Mouse (Mus musculus): ENCODE measurements at regions not wholly inside any gene's neighbourhood (a gene's known extent, or its start where the extent isn't known, plus 50 kb on each side); places are given as distances from the start of the nearest gene placed in this dataset.

DNA sequence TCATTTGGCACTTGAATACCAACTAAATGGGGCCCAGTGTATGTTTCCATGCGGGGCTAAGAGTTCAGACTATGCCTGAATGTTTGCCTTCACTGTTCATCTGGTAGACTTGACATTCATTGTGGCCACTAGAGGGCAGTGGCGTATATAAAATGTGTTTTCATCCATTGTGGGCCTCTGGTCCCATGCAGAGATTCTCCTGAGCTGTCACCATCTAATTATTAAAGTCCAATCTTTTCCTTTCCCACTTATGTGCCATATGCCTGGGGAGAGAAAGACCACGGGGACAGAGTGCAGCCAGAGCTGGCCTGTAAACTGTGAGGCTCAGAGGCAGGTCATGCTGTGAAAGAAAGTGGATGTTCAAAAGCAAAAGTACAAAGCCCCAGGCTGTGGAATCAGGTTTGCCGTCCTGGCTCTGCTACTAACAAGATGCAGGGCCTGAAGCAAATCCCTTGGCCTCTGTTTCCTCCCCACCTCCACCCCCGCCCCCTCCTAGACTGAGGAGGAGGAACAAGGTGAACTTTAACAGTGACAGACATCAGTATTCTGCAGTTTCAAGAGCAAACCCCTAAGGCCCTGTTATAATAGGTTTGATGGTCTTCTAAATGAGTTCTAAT lies 73.5 kb downstream of the Ier5 start:
- ATAC-seq (ENCODE audit: extremely low read depth, insufficient number of reproducible peaks, low FRiP score, low TSS enrichment), result no peak

GRCm38 (mm10) chr1:155023324-155023723 lies 76.1 kb downstream of the Ier5 start:
- no peak overlapping the region for H3K27ac ChIP-seq (replicated peaks)
- H3K4me2 ChIP-seq, result no peak overlapping the region
- peaks cover 11% of the 10 kb centered on the region for H3K4me1 ChIP-seq
- no peak overlapping the region for H3K4me3 ChIP-seq
- no peaks in the 10 kb centered on the region for H3K36me3 ChIP-seq
- no peak for ATAC-seq (ENCODE audit: extremely low read depth, insufficient number of reproducible peaks, low FRiP score, low TSS enrichment)
- WGBS, result 75% methylated on average over 11 of the region's 11 CpGs
- H3K9me3 ChIP-seq, result no peaks in the 10 kb centered on the region
- H3K27me3 ChIP-seq (replicated peaks), result peaks cover 11% of the 10 kb centered on the region; the same call in 1 of the 2 replicates
- no peak overlapping the region for H3K9ac ChIP-seq

More for the DNA sequence above, 73.5 kb downstream of the Ier5 start:
- Histone ChIP-seq H3K4me2 (no peak overlapping the region), H3K36me3 (no peaks in the 10 kb centered on the region), H3K27me3 (replicated peaks) (peaks cover 11% of the 10 kb centered on the region; the same call in 1 of the 2 replicates), H3K27ac (replicated peaks) (no peak overlapping the region), H3K9ac (no peak overlapping the region), H3K4me3 (no peak overlapping the region), H3K9me3 (no peaks in the 10 kb centered on the region), H3K4me1 (peaks cover 34% of the 10 kb centered on the region)
- 22% methylated on average over 5 of the region's 5 CpGs for WGBS

- Histone ChIP-seq H3K4me1 (peaks cover 18% of the 10 kb centered on the region), H3K9me3 (no peaks in the 10 kb centered on the region), H3K9ac (no peak overlapping the region), H3K4me3 (no peak overlapping the region), H3K27me3 (replicated peaks) (peaks cover 3% of the 10 kb centered on the region; the same call in 1 of the 2 replicates), H3K27ac (replicated peaks) (no peak overlapping the region), H3K4me2 (no peak overlapping the region), H3K36me3 (no peaks in the 10 kb centered on the region)
- ATAC-seq (ENCODE audit: extremely low read depth, insufficient number of reproducible peaks, low FRiP score, low TSS enrichment), result no peak
- WGBS, result 81% methylated on average over 3 of the region's 3 CpGs
Observed at GRCm38 (mm10) chr1:155015669-155016068, 83.8 kb downstream of the Ier5 start.

- Histone ChIP-seq H3K9ac (no peak overlapping the region), H3K36me3 (no peaks in the 10 kb centered on the region), H3K9me3 (no peaks in the 10 kb centered on the region), H3K27ac (replicated peaks) (no peak overlapping the region), H3K4me3 (no peak overlapping the region), H3K27me3 (replicated peaks) (peaks cover 5% of the 10 kb centered on the region; the same call in 1 of the 2 replicates), H3K4me2 (no peak overlapping the region), H3K4me1 (peaks cover 18% of the 10 kb centered on the region)
- WGBS, result 73% methylated on average over 3 of the region's 3 CpGs
- ATAC-seq (ENCODE audit: extremely low read depth, insufficient number of reproducible peaks, low FRiP score, low TSS enrichment), result no peak
Observed at GRCm38 (mm10) chr1:155014944-155015343, 84.5 kb downstream of the Ier5 start.

GRCm38 (mm10) chr1:155013784-155014183 lies 85.7 kb downstream of the Ier5 start:
- Histone ChIP-seq H3K27me3 (replicated peaks) (peaks cover 16% of the 10 kb centered on the region), H3K9me3 (no peaks in the 10 kb centered on the region), H3K4me3 (no peak overlapping the region), H3K9ac (no peak overlapping the region), H3K4me1 (peaks cover 18% of the 10 kb centered on the region), H3K4me2 (no peak overlapping the region), H3K27ac (replicated peaks) (no peak overlapping the region), H3K36me3 (no peaks in the 10 kb centered on the region)
- WGBS, result 42% methylated on average over 4 of the region's 4 CpGs
- no peak for ATAC-seq (ENCODE audit: extremely low read depth, insufficient number of reproducible peaks, low FRiP score, low TSS enrichment)

GRCm38 (mm10) chr1:155013361-155013760 lies 86.1 kb downstream of the Ier5 start:
- Histone ChIP-seq H3K4me1 (peaks cover 18% of the 10 kb centered on the region), H3K9ac (no peak overlapping the region), H3K27ac (replicated peaks) (no peak overlapping the region), H3K27me3 (replicated peaks) (peaks cover 16% of the 10 kb centered on the region), H3K36me3 (no peaks in the 10 kb centered on the region), H3K4me2 (no peak overlapping the region), H3K9me3 (no peaks in the 10 kb centered on the region), H3K4me3 (no peak overlapping the region)
- no peak for ATAC-seq (ENCODE audit: extremely low read depth, insufficient number of reproducible peaks, low FRiP score, low TSS enrichment)
- WGBS, result 52% methylated on average over 4 of the region's 4 CpGs

DNA sequence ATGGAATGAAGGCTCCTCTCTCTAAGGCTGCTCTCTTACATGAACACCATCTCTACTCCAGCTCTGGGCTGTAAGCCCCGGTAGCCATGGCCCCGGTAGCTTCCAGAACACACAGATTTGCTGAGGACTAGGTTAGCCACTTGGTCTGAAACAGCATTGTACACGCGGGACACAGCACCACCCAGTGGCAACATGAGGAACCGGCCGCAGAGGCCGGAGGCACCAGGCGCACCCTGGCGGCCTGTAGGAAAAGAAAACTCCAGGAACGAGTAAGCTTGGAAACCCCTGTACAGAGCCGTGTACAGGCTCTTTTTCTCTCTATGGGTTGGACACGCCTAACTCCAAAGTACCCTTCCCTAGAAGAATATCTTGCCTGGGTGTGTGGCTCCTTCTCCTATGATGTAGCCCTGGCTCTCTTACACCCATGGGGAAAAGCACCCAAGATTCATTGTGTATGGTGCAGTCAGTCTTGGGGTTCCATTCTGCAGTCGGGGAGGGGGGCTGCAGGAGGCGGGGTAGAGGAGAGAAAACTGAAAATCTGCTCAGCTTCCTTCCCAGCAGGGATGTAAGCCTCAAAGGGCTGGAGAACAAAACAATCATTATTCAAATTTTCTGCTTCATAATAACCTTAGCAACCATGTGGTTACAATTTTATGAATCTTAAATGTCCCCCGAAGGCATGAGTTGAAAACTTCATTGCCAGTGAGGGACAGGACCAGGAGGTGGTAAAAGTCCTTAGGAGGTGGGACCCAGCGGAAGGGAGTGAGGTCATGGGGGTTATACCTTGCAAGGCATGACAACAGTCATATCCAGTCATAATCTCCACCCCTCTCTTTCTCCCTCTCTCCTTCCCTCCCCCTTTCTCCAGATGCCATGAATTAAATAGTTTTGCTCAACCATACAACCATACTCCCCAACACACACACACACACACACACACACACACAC lies 92.6 kb downstream of the Ier5 start:
- Histone ChIP-seq H3K27me3 (replicated peaks) (peaks cover 29% of the 10 kb centered on the region), H3K4me3 (no peak overlapping the region), H3K27ac (replicated peaks) (no peak overlapping the region), H3K36me3 (no peaks in the 10 kb centered on the region), H3K4me2 (no peak overlapping the region), H3K9me3 (no peaks in the 10 kb centered on the region), H3K4me1 (peaks cover 8% of the 10 kb centered on the region; the same call in 1 of the 2 replicates), H3K9ac (no peak overlapping the region)
- no peak for ATAC-seq (ENCODE audit: extremely low read depth, insufficient number of reproducible peaks, low FRiP score, low TSS enrichment)
- 18% methylated on average over 16 of the region's 16 CpGs for WGBS

- WGBS, result 76% methylated on average over 10 of the region's 10 CpGs
- Histone ChIP-seq H3K27me3 (replicated peaks) (peaks cover 27% of the 10 kb centered on the region), H3K4me1 (peaks cover 3% of the 10 kb centered on the region; the same call in 1 of the 2 replicates), H3K9ac (no peak overlapping the region), H3K27ac (replicated peaks) (no peak overlapping the region), H3K9me3 (no peaks in the 10 kb centered on the region), H3K4me2 (no peak overlapping the region), H3K36me3 (no peaks in the 10 kb centered on the region), H3K4me3 (no peak overlapping the region)
- ATAC-seq (ENCODE audit: extremely low read depth, insufficient number of reproducible peaks, low FRiP score, low TSS enrichment), result no peak
Observed at GRCm38 (mm10) chr1:155006099-155006498, 93.3 kb downstream of the Ier5 start.

GRCm38 (mm10) chr1:155000301-155000700 lies 99.1 kb downstream of the Ier5 start:
- Histone ChIP-seq H3K27me3 (replicated peaks) (peaks cover 3% of the 10 kb centered on the region), H3K4me2 (no peak overlapping the region), H3K4me1 (peaks cover 6% of the 10 kb centered on the region; the same call in 1 of the 2 replicates), H3K9me3 (no peaks in the 10 kb centered on the region), H3K4me3 (no peak overlapping the region), H3K27ac (replicated peaks) (no peak overlapping the region), H3K36me3 (no peaks in the 10 kb centered on the region), H3K9ac (no peak overlapping the region)
- no peak for ATAC-seq (ENCODE audit: extremely low read depth, insufficient number of reproducible peaks, low FRiP score, low TSS enrichment)

- 74% methylated on average over 9 of the region's 9 CpGs for WGBS
- no peak overlapping the region for H3K9ac ChIP-seq
- H3K27ac ChIP-seq (replicated peaks), result no peak overlapping the region
- peaks cover 6% of the 10 kb centered on the region; the same call in 1 of the 2 replicates for H3K4me1 ChIP-seq
- no peak overlapping the region for H3K4me2 ChIP-seq
- no peak for ATAC-seq (ENCODE audit: extremely low read depth, insufficient number of reproducible peaks, low FRiP score, low TSS enrichment)
- no peaks in the 10 kb centered on the region for H3K36me3 ChIP-seq
- no peaks in the 10 kb centered on the region; the same call in none of the 2 replicates for H3K27me3 ChIP-seq (replicated peaks)
- H3K9me3 ChIP-seq, result no peaks in the 10 kb centered on the region
- H3K4me3 ChIP-seq, result no peak overlapping the region
Observed at GRCm38 (mm10) chr1:154999501-155000131, 99.8 kb downstream of the Ier5 start.

- H3K4me1 ChIP-seq, result peaks cover 6% of the 10 kb centered on the region; the same call in 1 of the 2 replicates
- 58% methylated on average over 9 of the region's 9 CpGs for WGBS
- no peak for ATAC-seq (ENCODE audit: extremely low read depth, insufficient number of reproducible peaks, low FRiP score, low TSS enrichment)
- H3K36me3 ChIP-seq, result no peaks in the 10 kb centered on the region
- H3K4me2 ChIP-seq, result no peak overlapping the region
- no peak overlapping the region; the same call in 1 of the 2 replicates for H3K9ac ChIP-seq
- H3K27me3 ChIP-seq (replicated peaks), result no peaks in the 10 kb centered on the region
- no peaks in the 10 kb centered on the region for H3K9me3 ChIP-seq
- no peak overlapping the region for H3K27ac ChIP-seq (replicated peaks)
- H3K4me3 ChIP-seq, result no peak overlapping the region
Observed at GRCm38 (mm10) chr1:154995778-154996390, 103.6 kb downstream of the Ier5 start.
